ENCODE assay signal across 13 mouse cellular contexts in genomic region chr10:66717909-66718308, GRCm38 (mm10).
DNase-seq lines count a peak whose midpoint lies in the region; ATAC-seq and TF ChIP-seq lines count a peak whose summit lies in the region.
"Had no signal": no experiment of that assay in that cellular context is flagged by ENCODE, and none has a peak within 500 bp of the region (broad histone marks: within the 10 kb centered on the region; RNA-seq: fewer than 3 reads in every experiment).

No protein-coding gene starts in this region.

- H3K4me2 ChIP-seq in hindbrain, embryonic 12.5 days (replicated peaks) = no peak overlapping the region
- H3K4me2 ChIP-seq: embryonic facial prominence, embryonic 13.5 days; heart, embryonic 15.5 days had no signal

- no peaks in the 10 kb centered on the region for H3K36me3 ChIP-seq in ES-Bruce4 (ENCODE audit: control insufficient read depth, insufficient read depth, low read length, poor library complexity, severe bottlenecking)
- H3K36me3 ChIP-seq in hindbrain, embryonic 12.5 days = no peaks in the 10 kb centered on the region
- H3K36me3 ChIP-seq: embryonic facial prominence, embryonic 13.5 days; heart, embryonic 15.5 days had no signal

- no peak overlapping the region for H3K9ac ChIP-seq in ES-Bruce4 (ENCODE audit: low read depth, poor library complexity, severe bottlenecking)
- no peak overlapping the region for H3K9ac ChIP-seq in hindbrain, embryonic 12.5 days
- H3K9ac ChIP-seq: embryonic facial prominence, embryonic 13.5 days; heart, embryonic 15.5 days had no signal

- no peak for TF ChIP-seq POLR2A in ES-Bruce4 (IDR thresholded peaks at IDR 0.05; ENCODE audit: insufficient read depth, low read length)

- H3K27me3 ChIP-seq in ES-Bruce4 (ENCODE audit: control insufficient read depth, insufficient read depth, low read length, poor library complexity, severe bottlenecking) = no peaks in the 10 kb centered on the region; the same call in 1 of the 2 replicates
- no peaks in the 10 kb centered on the region for H3K27me3 ChIP-seq in hindbrain, embryonic 12.5 days
- H3K27me3 ChIP-seq: embryonic facial prominence, embryonic 13.5 days; heart, embryonic 15.5 days had no signal

- no peaks in the 10 kb centered on the region for H3K4me1 ChIP-seq in ES-Bruce4 (ENCODE audit: control insufficient read depth, insufficient read depth, low read length)
- H3K4me1 ChIP-seq in hindbrain, embryonic 12.5 days = no peaks in the 10 kb centered on the region
- H3K4me1 ChIP-seq: embryonic facial prominence, embryonic 13.5 days; heart, embryonic 15.5 days had no signal

- H3K9me3 ChIP-seq in ES-Bruce4 (replicated peaks; ENCODE audit: control insufficient read depth, insufficient read depth, low read length, poor library complexity, severe bottlenecking) = peaks cover 26% of the 10 kb centered on the region
- peaks cover 18% of the 10 kb centered on the region for H3K9me3 ChIP-seq in hindbrain, embryonic 12.5 days (replicated peaks)
- H3K9me3 ChIP-seq: heart, embryonic 15.5 days had no signal

- H3K27ac ChIP-seq in ES-Bruce4 (ENCODE audit: insufficient read depth, low read length) = no peak overlapping the region
- no peak overlapping the region for H3K27ac ChIP-seq in hindbrain, embryonic 12.5 days
- H3K27ac ChIP-seq: embryonic facial prominence, embryonic 13.5 days; heart, embryonic 15.5 days had no signal

- no peak for ATAC-seq in hindbrain, embryonic 12.5 days (ENCODE audit: low FRiP score)
- ATAC-seq: forebrain, embryonic 14.5 days had no signal

- no peak overlapping the region for H3K4me3 ChIP-seq in ES-Bruce4 (ENCODE audit: low read depth, low read length)
- no peak overlapping the region for H3K4me3 ChIP-seq in hindbrain, embryonic 12.5 days
- H3K4me3 ChIP-seq: embryonic facial prominence, embryonic 13.5 days; heart, embryonic 15.5 days had no signal

- 73% methylated on average over 7 of the region's 7 CpGs for WGBS in hindbrain, embryonic 12.5 days

- no peak for TF ChIP-seq EP300 in ES-Bruce4 (IDR thresholded peaks at IDR 0.05; ENCODE audit: insufficient read depth, low read depth, low read length)

- DNase-seq in kidney, postnatal 14 days = peak; percentile 2
- DNase-seq in kidney, adult 11 months = no peak
- peak; percentile 16 for DNase-seq in A20 (ENCODE audit: low read depth, low spot score)
- peak; percentile 44 for DNase-seq in cerebellum, adult 9-10 months
- no peak for DNase-seq in ovary, postnatal 10 days (ENCODE audit: low spot score)
- no peak for DNase-seq in urinary bladder, adult 2 months (ENCODE audit: low spot score)
- DNase-seq: gastrocnemius, postnatal 14 days; thymus, adult 2 months had no signal

- peak; percentile 64 for TF ChIP-seq CTCF in ES-Bruce4 (IDR thresholded peaks at IDR 0.05; ENCODE audit: low read depth, low read length)

Comparison
In these comparisons a context has a peak if more than half of its experiments do, and no peak if none do; other contexts are left out.
1. DNase-seq: peak in kidney, postnatal 14 days (single experiment), A20 (single experiment) and cerebellum, adult 9-10 months (single experiment); none in kidney, adult 11 months (single experiment), ovary, postnatal 10 days (single experiment) and urinary bladder, adult 2 months (single experiment).